Mouse (Mus musculus): ENCODE measurements around the gene Tpx2. TPM values are rescaled to one million over a fixed set of nuclear protein-coding genes. Genes with fewer than 3 reads are reported as not detected.

The Tpx2 gene
- 20.8 and 28.8 TPM in 2 replicates for polyA plus RNA-seq (2012; rRNA removed)

DNA sequence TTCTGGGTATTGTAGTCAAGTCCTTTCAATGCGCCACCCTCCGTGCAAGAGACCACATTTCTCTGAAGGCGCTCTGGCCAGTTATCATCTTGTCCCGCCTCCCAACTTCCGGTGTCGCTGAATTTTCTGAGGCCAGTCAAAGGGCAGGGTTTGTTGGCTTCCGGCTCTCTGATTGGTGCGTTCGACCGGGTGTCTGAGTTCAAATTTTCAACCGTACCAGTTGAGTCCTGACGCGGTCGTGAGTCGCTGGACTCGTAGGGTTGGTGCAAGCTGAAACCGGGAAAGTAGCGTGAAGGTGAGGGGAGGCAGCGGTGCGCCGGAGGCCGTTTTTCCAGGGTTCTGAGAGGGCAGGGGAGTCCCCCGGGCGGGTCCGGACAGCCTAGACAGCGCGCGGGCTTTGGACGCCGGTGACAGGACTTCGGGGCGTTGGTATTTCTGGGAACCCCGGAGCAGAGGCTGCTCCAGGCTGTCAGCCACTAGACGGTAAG, at the start of gene Tpx2:
Gene Tpx2, plus strand, starts transcription at position 150 of the 488 bp plus-strand sequence.
- TF ChIP-seq CTCF (IDR thresholded peaks at IDR 0.05; ENCODE audit: borderline replicate concordance, extremely low read depth, insufficient read depth, insufficient read length): no peak
- no peak for TF ChIP-seq POLR2A (IDR thresholded peaks at IDR 0.05; ENCODE audit: borderline replicate concordance, extremely low read depth, insufficient read depth, insufficient read length, poor library complexity, severe bottlenecking)
- peak; percentile 100 for DNase-seq (ENCODE audit: low read depth)

DNA sequence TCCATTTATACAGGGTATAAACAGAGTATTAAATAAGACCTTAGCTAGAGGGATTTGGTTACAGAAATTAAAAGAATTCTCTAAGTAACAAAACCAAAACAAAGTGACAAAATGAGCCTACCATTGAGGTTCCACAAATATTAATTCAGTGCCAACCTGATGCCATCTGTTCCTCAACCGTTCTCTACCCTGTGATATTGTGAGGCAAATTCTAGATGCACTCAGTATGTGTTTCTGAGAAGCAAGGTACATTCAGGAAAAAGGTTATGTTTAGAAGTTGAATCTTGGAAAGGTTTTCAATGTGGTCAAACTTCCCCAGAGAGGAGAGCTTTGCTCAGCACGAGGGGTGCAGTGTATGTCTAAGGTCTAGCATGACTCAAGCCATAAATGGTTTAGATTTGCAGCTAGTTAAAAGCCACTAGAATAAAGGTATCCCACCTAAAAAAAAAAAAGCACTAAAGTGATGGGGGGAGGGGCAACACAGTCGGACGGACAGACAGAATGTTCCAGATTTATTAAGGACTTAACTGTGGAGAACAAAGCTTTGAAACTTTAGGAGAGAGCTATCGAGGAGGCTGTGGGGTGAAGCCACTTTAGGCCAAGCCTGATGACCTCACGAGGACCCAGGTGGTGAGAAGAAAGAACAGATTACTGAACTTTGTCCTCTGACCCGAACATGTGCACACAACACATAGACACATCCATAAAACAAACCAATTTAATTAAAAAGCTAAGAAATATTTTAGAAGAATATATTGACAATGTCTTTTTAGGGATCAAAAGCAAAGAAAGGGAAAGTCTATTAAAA, 47.6 kb upstream of the Tpx2 start:
- DNase-seq (ENCODE audit: low read depth): peak; percentile 21
- TF ChIP-seq CTCF (IDR thresholded peaks at IDR 0.05; ENCODE audit: borderline replicate concordance, extremely low read depth, insufficient read depth, insufficient read length) (no peak), POLR2A (IDR thresholded peaks at IDR 0.05; ENCODE audit: borderline replicate concordance, extremely low read depth, insufficient read depth, insufficient read length, poor library complexity, severe bottlenecking) (no peak)

DNA sequence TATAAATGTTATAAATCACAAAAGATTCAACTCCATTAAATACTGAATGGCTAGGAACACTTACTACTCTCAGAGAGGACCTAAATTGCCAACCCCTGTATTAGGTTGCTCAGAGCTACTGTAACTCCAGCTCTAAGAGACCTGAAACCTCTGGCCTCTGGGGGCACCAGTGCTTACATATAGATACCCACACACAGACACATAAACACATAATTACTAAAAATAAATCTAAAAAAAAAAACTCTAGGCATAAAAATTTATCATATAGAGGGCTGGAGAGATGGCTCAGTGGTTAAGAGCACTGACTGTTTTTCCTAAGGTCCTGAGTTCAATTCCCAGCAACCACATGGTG, 47.0 kb upstream of the Tpx2 start:
- DNase-seq (ENCODE audit: low read depth): no peak
- TF ChIP-seq CTCF (IDR thresholded peaks at IDR 0.05; ENCODE audit: borderline replicate concordance, extremely low read depth, insufficient read depth, insufficient read length) (no peak), POLR2A (IDR thresholded peaks at IDR 0.05; ENCODE audit: borderline replicate concordance, extremely low read depth, insufficient read depth, insufficient read length, poor library complexity, severe bottlenecking) (no peak)

DNA sequence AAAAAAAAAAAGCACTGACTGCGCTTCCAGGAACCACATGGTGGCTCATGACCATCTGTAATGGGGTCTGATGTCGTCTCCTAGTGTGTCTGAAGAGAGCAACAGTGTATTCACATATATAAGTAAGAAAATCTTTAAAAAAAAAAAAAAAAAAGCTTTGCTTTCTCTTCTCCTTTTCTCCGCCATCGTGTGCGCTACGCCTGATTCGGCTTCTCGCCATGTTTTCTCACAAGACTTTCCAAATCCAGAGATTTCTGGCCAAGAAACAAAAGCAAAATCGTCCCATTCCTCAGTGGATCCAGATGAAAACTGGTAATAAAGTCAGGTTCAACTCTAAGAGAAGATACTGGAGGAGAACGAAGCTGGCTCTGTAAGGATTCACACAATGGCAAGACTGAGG, 45.5 kb upstream of the Tpx2 start:
- no peak for TF ChIP-seq POLR2A (IDR thresholded peaks at IDR 0.05; ENCODE audit: borderline replicate concordance, extremely low read depth, insufficient read depth, insufficient read length, poor library complexity, severe bottlenecking)
- no peak for TF ChIP-seq CTCF (IDR thresholded peaks at IDR 0.05; ENCODE audit: borderline replicate concordance, extremely low read depth, insufficient read depth, insufficient read length)
- DNase-seq (ENCODE audit: low read depth): no peak

- no peak for DNase-seq (ENCODE audit: low read depth)
- TF ChIP-seq POLR2A (IDR thresholded peaks at IDR 0.05; ENCODE audit: borderline replicate concordance, extremely low read depth, insufficient read depth, insufficient read length, poor library complexity, severe bottlenecking) (no peak), CTCF (IDR thresholded peaks at IDR 0.05; ENCODE audit: borderline replicate concordance, extremely low read depth, insufficient read depth, insufficient read length) (no peak)
These were observed 44.7 kb upstream of the Tpx2 start for GRCm38 (mm10) chr2:152803081-152803480.

- TF ChIP-seq POLR2A (IDR thresholded peaks at IDR 0.05; ENCODE audit: borderline replicate concordance, extremely low read depth, insufficient read depth, insufficient read length, poor library complexity, severe bottlenecking): no peak
- no peak for TF ChIP-seq CTCF (IDR thresholded peaks at IDR 0.05; ENCODE audit: borderline replicate concordance, extremely low read depth, insufficient read depth, insufficient read length)
- peak; percentile 70 for DNase-seq (ENCODE audit: low read depth)
These were observed 43.2 kb upstream of the Tpx2 start for GRCm38 (mm10) chr2:152804408-152805110.

DNA sequence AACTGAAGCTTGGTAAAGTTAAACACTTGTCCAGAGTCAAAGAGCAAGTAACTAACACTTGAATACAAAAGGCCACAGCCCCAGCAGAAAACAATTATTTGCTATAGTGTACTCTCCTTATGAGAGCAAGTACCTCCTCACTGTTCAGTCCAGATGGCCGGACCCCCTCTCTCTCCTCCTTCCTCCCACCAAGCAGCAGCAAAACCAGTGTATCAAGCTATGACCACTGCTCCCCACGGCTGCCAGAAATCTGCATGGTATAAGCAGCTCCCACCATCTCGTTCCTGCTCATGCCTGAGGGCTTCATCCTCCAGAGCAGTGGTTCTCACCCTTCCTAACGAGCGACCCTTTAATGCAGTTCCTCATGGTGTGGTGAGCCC, 42.7 kb upstream of the Tpx2 start:
- TF ChIP-seq CTCF (IDR thresholded peaks at IDR 0.05; ENCODE audit: borderline replicate concordance, extremely low read depth, insufficient read depth, insufficient read length) (no peak), POLR2A (IDR thresholded peaks at IDR 0.05; ENCODE audit: borderline replicate concordance, extremely low read depth, insufficient read depth, insufficient read length, poor library complexity, severe bottlenecking) (no peak)
- DNase-seq (ENCODE audit: low read depth): peak; percentile 21

DNA sequence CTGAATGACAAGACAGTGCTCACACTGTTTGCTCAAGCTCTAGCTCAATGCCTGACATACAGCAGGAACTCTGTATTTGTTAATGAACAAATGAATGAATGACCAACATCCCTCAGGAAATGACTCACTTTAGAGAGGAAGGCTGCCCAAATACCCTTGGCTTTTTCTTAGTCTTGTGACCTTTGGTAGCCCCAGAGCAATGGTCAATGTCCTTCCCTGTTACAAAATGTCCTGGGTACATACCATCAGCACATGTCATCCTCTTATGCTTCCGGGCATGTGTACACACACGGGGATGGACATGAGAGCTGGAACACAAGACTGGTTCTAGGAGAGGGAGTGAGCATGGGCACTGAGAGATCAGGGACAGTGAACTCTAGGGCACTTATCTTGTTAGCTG, 41.7 kb upstream of the Tpx2 start:
- TF ChIP-seq CTCF (IDR thresholded peaks at IDR 0.05; ENCODE audit: borderline replicate concordance, extremely low read depth, insufficient read depth, insufficient read length) (no peak), POLR2A (IDR thresholded peaks at IDR 0.05; ENCODE audit: borderline replicate concordance, extremely low read depth, insufficient read depth, insufficient read length, poor library complexity, severe bottlenecking) (no peak)
- DNase-seq (ENCODE audit: low read depth): no peak

DNA sequence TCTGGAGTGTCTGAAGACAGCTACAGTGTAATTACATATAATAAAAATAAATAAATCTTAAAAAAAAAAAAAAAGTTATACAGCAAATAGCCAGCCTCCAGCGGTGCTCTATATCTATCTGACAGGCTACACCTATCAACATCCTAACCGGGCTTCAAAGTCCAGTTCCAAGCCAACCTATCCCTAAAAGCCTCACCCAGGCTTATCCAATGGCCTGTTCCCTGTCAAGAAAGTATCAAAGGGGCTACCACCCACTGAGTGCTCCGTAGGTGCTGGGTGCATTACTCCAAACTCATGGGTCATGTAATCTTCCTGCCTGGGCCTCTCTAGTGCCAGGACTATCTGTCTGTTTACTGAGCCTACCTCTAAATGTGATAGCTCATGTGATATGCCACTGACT, 39.6 kb upstream of the Tpx2 start:
- no peak for DNase-seq (ENCODE audit: low read depth)
- no peak for TF ChIP-seq CTCF (IDR thresholded peaks at IDR 0.05; ENCODE audit: borderline replicate concordance, extremely low read depth, insufficient read depth, insufficient read length)

- TF ChIP-seq POLR2A (IDR thresholded peaks at IDR 0.05; ENCODE audit: borderline replicate concordance, extremely low read depth, insufficient read depth, insufficient read length, poor library complexity, severe bottlenecking): no peak
These were observed 37.4 kb upstream of the Tpx2 start for GRCm38 (mm10) chr2:152810158-152810941.

More at GRCm38 (mm10) chr2:152810158-152810941, 37.4 kb upstream of the Tpx2 start:
- no peak for DNase-seq (ENCODE audit: low read depth)

Data from brain, embryonic 14.5 days (tissue).